Mouse (Mus musculus) megakaryocyte, embryonic 14.5 days (primary cell): ENCODE data around the gene Gipc3. TPM values are rescaled to one million over a fixed set of nuclear protein-coding genes. Genes with fewer than 3 reads are reported as not detected.

ENCODE experiments used
- H3K27me3 ChIP-seq: replicated peaks from 2 replicates; pipeline ENCODE3; 2012; ENCODE audit warnings: inconsistent platforms
- H3K36me3 ChIP-seq: replicated peaks from 2 replicates; pipeline ENCODE3; 2012; ENCODE audit warnings: low read length, inconsistent platforms, mixed read lengths
- H3K4me1 ChIP-seq: 2 replicates; pipeline ENCODE4 v1.6.1; 2012; ENCODE audit warnings: inconsistent platforms
- H3K4me3 ChIP-seq: replicated peaks from 2 replicates; pipeline ENCODE3; 2012; ENCODE audit warnings: moderate library complexity, mild to moderate bottlenecking, inconsistent platforms
- H3K9me3 ChIP-seq: 2 replicates; pipeline ENCODE4 v1.6.1; 2012; ENCODE audit warnings: inconsistent platforms
- FLI1 ChIP-seq: IDR thresholded peaks from 2 replicates; pipeline ENCODE4 v1.6.1; 2012; ENCODE audit warnings: low read length, inconsistent platforms, mixed read lengths
- GATA1 ChIP-seq: IDR thresholded peaks from 3 replicates; pipeline ENCODE4 v1.6.1; 2012; ENCODE audit warnings: mixed read lengths, low read length, inconsistent platforms, borderline replicate concordance
- polyA plus RNA-seq: library from polyadenylated mRNA; stranded (reverse); fragments of >175 nt; gene quantifications from 2 replicates; pipeline ENCODE4 v1.2.3, GENCODE M21; 2012; ENCODE audit warnings: low replicate concordance; ENCODE audit not compliant: insufficient read depth

Gene Gipc3
- polyA plus RNA-seq, 1 experiment = 2.9 TPM

DNA sequence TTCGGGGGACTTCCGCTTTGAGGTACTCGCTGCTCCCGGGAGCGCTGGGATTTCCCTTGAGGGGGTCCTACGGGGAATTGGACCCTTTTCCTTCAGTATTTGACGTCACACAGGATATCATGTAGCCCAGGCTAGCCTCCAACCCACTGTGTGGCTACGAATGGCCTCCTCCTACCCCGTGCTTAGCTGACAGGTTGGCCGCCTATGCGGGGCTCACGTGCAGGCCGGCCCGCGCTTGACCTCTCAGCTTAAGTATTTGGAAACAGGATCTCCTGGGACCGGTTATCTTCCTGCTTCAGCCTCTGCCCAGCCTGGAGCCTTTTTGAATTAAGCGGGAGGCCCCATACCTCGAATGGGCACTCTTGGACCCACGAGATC lies 41.5 kb upstream of the Gipc3 start:
- Histone ChIP-seq H3K9me3 (no peaks in the 10 kb centered on the region), H3K4me3 (peak overlapping the region; percentile 91), H3K27me3 (no peaks in the 10 kb centered on the region), H3K36me3 (peaks cover 41% of the 10 kb centered on the region), H3K4me1 (peaks cover 77% of the 10 kb centered on the region)
- TF ChIP-seq GATA1 (no peak), FLI1 (no peak)

DNA sequence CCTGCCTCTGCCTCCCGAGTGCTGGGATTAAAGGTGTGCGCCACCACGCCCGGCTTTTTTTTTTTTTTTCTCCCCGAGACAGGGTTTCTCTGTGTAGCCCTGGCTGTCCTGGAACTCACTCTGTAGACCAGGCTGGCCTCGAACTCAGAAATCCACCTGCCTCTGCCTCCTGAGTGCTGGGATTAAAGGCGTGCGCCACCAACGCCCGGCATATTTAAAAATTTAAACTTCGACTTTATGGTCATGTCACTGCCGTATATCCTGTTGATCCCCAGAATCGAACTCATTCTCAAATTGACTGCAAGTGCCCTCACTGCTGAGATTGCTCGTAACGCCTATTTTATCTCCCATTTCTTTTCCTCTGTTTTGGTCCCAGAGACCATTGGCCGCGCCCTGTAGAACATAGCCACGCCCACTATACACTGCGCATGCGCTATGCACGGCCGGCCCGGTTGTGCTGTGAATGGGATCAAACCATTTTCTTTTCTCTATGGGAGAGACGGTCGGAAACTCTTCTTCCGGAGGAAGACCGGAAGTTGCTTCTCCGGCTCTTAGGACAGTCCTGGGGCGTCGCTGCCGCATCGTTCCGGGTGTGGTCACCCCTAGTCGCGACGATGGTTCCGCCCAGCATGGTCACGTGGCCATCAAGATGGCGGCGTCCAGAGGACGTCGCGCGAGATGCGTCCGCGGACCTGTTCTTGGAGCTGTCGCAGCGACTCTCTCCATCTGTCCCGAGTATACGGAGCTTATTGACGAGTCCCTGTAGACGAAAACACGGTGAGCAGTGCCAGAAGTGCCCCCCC lies 40.9 kb upstream of the Gipc3 start, which contains the start of the genes Dohh and Gm48551:
TSS of gene Dohh (plus strand) at position 627 of the 803 bp plus-strand sequence.
TSS of gene Gm48551 (plus strand) at position 665 of the 803 bp plus-strand sequence.
- Histone ChIP-seq H3K4me3 (peak within 1 kb of the TSS; percentile 91), H3K4me1 (peaks cover 79% of the 10 kb centered on the region), H3K9me3 (no peaks in the 10 kb centered on the region), H3K36me3 (peaks cover 35% of the 10 kb centered on the region), H3K27me3 (no peaks in the 10 kb centered on the region)
- TF ChIP-seq GATA1 (no peak), FLI1 (peak; percentile 91)

DNA sequence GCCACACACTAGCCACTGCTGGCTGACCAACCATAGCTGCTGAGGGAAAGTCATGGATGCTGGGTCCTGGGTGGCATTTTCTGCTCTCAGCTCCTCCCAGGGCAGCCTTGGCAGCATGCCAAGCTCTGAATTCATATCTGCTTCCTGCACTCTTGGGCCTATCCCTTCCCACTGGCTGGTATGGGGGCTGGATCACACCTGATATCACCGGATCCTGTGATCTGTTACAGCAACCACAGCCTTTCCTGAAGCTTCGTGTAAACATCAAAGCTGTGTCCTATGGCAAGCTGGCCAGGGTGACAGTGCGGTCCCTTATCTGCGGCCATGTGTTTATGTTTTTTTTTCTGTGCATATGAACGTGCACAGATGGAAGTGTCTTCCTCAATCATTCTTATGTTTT lies 39.0 kb upstream of the Gipc3 start:
- peaks cover 18% of the 10 kb centered on the region for H3K36me3 ChIP-seq
- H3K4me3 ChIP-seq = peak overlapping the region; percentile 83
- H3K4me1 ChIP-seq = peaks cover 78% of the 10 kb centered on the region
- TF ChIP-seq GATA1 (peak; percentile 99), FLI1 (peak; percentile 82)
- no peaks in the 10 kb centered on the region for H3K9me3 ChIP-seq
- no peaks in the 10 kb centered on the region for H3K27me3 ChIP-seq

DNA sequence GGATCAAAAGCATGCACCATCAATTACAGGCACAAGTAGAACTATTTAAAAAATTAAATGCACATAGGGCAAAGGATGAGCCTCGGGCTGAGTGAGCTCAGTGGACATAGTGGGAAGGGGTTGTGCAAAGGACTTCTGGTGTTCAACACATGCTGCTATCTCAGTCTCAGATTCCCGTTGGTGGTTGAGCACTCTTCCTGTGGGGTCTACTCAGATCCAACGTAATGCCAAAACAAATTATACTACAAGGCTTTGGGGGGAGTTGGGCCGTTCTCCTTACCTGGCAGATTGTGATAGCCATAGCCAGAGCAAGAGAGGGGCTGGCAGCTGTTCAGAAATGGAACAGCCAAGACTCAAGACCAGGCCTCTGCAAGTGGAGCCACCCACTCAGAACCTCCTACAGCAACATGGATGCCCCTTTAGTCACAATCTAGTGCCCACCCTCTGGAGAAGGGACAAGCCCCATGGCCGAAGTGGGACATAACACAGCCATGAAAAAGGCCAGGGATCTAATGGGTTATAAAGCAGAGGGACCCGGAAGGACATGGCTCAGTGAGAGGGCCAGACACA lies 36.8 kb upstream of the Gipc3 start:
- Histone ChIP-seq H3K9me3 (no peaks in the 10 kb centered on the region), H3K4me1 (peaks cover 78% of the 10 kb centered on the region), H3K27me3 (no peaks in the 10 kb centered on the region), H3K4me3 (peak overlapping the region; percentile 39), H3K36me3 (peaks cover 20% of the 10 kb centered on the region)
- no peak for TF ChIP-seq FLI1
- TF ChIP-seq GATA1 = no peak

DNA sequence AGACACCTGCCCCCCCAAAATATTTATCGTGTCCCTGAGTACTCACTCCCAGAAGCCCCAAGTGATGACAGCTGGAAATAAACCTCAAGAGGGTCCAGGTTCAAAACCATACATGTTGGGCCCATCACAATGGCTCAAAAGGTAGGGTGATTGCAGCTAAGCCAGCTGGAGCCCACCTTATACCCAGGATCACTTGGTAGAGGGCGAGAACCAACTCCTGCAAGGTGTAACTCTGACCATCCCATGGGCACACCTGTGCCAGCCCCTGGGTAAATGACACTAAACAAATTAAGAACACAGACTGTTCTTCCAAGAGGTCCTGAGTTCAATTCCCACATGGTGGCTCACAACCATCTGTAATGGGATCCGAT lies 36.1 kb upstream of the Gipc3 start:
- H3K27me3 ChIP-seq = no peaks in the 10 kb centered on the region
- no peak for TF ChIP-seq GATA1
- TF ChIP-seq FLI1 = no peak

DNA sequence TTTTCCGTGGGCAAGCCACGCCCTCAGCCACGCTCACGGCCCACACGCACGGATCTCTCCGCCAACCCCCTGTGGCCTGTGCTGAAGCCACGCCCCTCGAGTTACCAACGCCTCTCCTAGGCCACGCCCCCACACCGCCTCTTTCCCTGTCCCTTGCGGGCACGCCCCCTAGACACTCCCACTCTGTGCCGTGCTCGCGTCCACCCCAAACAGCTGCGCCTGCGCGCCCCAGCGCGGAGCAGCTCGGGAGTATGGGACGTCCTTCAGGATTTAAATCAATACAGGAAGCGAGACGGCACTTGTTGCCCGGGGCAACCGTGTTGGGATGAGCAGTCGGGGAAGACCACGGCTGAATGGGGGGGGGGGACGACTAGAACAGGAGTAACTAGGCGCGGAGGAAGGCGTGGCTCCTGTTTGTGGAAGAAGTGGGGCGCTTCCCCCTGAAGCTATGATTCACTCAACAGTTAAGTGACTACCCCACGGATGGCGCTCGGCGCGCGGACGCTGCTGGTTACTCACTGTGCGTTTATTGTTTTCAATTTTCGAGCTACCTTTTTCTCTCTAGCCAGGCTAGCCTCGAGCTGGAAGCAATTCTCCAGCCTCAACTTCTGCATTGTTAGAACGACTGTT lies 35.6 kb upstream of the Gipc3 start:
- 0 out of 2 replicates have a peak, but pooled peaks have one; percentile 21 for TF ChIP-seq FLI1
- no peak for TF ChIP-seq GATA1
- peaks cover 83% of the 10 kb centered on the region for H3K4me1 ChIP-seq

More for the DNA sequence above, 36.1 kb upstream of the Gipc3 start:
- H3K9me3 ChIP-seq = no peaks in the 10 kb centered on the region
- H3K4me3 ChIP-seq = peak overlapping the region; percentile 95
- H3K4me1 ChIP-seq = peaks cover 78% of the 10 kb centered on the region
- peaks cover 26% of the 10 kb centered on the region for H3K36me3 ChIP-seq

DNA sequence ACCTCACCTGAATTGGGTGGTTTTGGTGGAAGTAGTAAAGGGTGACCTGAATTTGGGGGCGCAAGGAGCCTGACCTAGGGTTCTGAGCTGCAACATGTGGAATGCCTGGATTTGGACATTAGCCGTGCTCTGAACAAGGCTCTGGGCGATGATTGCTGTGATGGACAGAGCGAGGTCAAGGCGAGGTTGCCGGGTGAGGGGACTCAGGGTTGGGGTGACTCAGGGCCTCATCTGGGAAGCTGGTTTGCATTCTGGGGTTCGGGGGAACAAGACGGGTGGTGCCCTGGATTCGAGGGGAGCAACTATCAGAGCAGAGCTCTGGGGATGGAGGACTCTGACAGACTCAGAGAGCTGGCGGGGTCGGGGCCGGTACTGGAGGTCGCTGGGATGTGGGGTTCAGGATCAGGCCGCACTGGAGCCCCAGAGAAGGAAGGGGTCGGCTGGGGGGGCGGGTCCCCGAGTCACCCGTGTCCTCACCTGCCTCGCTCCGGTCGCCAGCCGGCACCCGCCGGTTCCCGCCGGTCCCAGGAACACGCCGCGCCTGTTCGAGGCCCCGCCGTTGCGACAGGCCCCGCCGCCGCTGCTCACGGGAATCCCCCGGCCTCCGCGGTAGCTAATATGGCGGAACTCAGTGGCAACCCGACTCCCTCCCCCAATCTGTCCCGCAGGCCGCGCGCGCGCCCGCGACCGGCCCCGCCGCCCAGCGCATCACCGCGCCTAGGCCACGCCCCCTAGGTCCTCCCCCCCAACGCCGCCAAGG lies 34.9 kb upstream of the Gipc3 start, which contains the start of gene Fzr1:
TSS of gene Fzr1 (minus strand) at position 724 of the 760 bp plus-strand sequence.
- H3K9me3 ChIP-seq = no peaks in the 10 kb centered on the region
- H3K36me3 ChIP-seq = peaks cover 38% of the 10 kb centered on the region
- H3K27me3 ChIP-seq = no peaks in the 10 kb centered on the region
- H3K4me1 ChIP-seq = peaks cover 87% of the 10 kb centered on the region
- H3K4me3 ChIP-seq = peak within 1 kb of the TSS; percentile 95
- TF ChIP-seq FLI1 (no peak), GATA1 (no peak)

More for the DNA sequence above, 35.6 kb upstream of the Gipc3 start:
- Histone ChIP-seq H3K4me3 (peak overlapping the region; percentile 95), H3K27me3 (no peaks in the 10 kb centered on the region), H3K36me3 (peaks cover 31% of the 10 kb centered on the region), H3K9me3 (no peaks in the 10 kb centered on the region)

DNA sequence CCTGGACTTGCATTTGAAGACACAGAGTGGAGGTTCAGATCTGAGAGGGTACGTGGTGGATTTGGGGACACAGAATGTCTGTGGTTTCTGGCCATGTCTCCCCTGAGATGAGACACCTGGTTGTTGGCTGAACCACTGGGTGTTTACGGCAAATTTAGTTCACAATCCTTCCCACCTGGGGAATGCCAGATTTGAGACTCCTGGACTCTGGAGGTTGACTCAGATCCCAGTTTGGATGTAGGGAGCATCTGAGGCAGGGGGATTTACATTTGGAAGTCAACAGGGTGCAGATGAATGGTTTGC lies 34.2 kb upstream of the Gipc3 start:
- H3K4me1 ChIP-seq = peaks cover 87% of the 10 kb centered on the region
- H3K4me3 ChIP-seq = peak overlapping the region; percentile 95
- peaks cover 44% of the 10 kb centered on the region for H3K36me3 ChIP-seq
- H3K27me3 ChIP-seq = no peaks in the 10 kb centered on the region
- TF ChIP-seq FLI1 = no peak
- no peak for TF ChIP-seq GATA1
- H3K9me3 ChIP-seq = no peaks in the 10 kb centered on the region

DNA sequence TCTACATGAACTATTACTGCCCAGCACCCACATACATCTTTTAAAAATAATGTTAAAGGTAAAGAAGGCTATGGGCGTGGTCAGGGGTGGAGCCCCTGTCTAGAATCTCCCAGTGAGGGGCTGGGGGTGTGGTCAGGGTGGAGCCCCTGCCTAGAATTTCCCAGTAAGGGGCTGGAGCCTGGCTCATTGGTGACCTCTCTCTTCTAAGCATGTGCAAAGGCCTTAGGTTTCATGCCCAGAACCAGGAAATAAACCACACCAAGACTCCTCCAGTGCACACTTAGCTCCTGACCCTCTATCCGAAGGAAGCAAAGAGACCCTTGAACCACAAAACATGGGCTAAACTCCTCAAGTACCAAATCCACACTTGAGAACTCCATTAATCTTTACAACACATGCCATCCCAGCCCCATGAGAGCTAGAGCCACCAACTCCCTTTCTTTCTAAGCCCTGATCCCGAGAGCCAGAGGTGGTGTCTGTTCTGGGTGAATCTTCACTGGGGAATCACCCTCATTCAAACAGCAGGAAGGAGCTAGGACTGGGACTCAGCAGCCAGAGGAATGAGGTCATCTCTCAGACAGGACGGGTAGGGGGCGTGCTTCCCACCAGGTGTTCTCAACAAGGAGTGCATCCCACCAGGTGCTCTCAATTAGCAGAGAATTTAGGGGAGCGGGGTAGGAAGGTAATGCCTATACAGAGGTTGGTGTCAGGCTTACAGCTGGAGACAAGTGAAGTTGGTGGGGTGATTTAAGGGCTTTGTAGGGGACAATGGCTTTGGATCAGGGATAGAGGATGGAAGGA lies 33.7 kb upstream of the Gipc3 start:
- H3K4me1 ChIP-seq = peaks cover 87% of the 10 kb centered on the region
- H3K4me3 ChIP-seq = peak overlapping the region; percentile 95

More for the DNA sequence above, 33.7 kb upstream of the Gipc3 start:
- H3K36me3 ChIP-seq = peaks cover 50% of the 10 kb centered on the region
- TF ChIP-seq FLI1 (no peak), GATA1 (no peak)
- H3K9me3 ChIP-seq = no peaks in the 10 kb centered on the region
- H3K27me3 ChIP-seq = no peaks in the 10 kb centered on the region
